Mouse (Mus musculus) heart, adult 8-10 months (tissue): Measurements from ENCODE around the gene Pls1. TPM values are rescaled to one million over a fixed set of nuclear protein-coding genes. Genes with fewer than 3 reads are reported as not detected.

Experiments used
- DNase-seq: peaks from one replicate; pipeline ENCODE4 v3.0.0; 2022; ENCODE audit warnings: low spot score
- total RNA-seq, 4 experiments: library from RNA; stranded (reverse); gene quantifications; 2 replicates each; pipeline ENCODE4 v1.2.4; 2022

Pls1 gene
- total RNA-seq = under 1 TPM; 0.13 to 0.98 (median 0.63) TPM

GRCm38 (mm10) chr9:95844825-95845460, at the start of gene Pls1:
Gene Pls1, minus strand, starts transcription at chr9:95845311.
- DNase-seq = peak; percentile 15

DNA sequence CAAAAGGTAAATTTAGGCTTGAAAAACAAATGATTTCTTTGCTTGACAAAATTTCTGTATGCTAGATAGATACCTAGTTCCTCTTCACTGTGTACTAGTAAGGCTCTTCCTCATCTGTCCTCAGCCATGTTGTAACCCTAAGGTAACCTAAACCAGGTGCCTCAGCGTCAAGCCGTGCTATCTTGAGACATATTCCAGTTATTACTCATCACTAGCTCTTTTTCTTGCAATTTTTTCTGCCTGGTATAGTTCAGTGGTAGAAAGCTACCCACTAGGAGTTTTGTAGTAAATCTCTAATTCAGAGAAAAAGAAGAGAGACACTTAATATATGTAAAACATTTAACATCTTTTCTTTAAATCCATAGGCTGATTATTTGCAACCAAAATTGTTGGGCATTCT, 37.6 kb upstream of the Pls1 start:
- DNase-seq = no peak

GRCm38 (mm10) chr9:95878246-95878645, 33.1 kb upstream of the Pls1 start:
- DNase-seq = no peak

DNA sequence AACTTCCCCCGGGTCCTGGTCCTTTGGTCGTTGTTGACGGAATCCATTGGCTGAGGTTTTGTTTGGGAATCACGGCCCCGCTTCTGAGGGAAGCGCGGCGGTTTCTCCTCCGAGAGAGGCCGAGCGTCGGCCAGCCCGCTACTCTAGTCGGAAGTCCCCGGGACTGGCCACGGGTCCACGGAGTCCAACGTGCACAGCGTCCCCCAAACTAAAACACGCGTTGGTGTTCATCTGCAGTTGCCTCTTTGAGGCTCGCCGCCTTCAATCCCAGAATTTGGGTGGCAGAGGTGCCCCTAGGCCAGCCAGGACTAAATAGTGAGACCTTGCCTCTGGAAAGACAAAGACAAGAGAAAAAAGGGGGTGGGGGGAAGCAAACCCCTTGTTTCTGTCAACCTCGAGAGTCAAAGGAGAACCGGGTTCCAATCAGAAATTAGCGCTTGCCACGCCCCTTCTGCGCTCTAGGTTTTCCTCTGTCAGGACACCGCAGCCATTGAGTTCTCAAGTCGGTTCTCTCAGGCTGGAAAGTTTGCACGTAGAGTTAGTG, 13.0 kb upstream of the Pls1 start:
- DNase-seq = no peak

DNA sequence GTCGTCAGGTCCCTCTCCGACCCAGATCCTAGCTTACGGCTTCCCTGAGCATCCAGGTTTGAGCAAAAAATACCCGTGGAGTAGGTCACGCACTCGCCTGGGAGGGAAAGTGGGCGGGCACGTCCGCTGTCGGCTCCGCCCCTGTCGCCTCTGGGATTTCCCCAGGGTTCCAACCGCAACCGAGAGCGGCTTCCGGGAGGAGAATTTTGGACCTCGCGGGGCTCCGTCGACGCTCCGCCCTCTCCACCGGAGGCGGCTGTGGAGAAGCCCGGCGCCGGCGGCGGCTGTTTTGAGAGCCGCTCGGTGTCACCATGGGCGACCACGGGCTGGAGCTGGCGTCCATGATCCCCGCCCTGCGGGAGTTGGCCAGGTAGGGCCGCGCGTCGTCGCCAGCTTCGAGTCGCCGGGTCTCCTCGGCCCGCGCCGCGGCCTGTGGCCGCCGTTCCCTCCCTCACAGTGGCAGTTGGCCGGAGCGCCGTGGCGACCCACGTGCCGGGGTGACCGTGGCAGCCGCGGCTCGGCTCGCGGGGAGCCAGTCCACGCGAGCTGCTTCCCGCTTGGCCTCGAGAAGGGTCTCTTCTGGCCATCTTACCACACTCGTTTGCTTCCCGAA, 12.4 kb upstream of the Pls1 start, which contains the start of gene Atr:
TSS of gene Atr (plus strand) at position 184 of the 613 bp plus-strand sequence.
- DNase-seq = peak; percentile 95

GRCm38 (mm10) chr9:95856004-95856403, 10.9 kb upstream of the Pls1 start:
- DNase-seq = peak; percentile 13

- no peak for DNase-seq
Observed at GRCm38 (mm10) chr9:95854891-95855290, 9.8 kb upstream of the Pls1 start.

- DNase-seq = peak; percentile 71
Observed at GRCm38 (mm10) chr9:95852896-95853295, 7.8 kb upstream of the Pls1 start.

DNA sequence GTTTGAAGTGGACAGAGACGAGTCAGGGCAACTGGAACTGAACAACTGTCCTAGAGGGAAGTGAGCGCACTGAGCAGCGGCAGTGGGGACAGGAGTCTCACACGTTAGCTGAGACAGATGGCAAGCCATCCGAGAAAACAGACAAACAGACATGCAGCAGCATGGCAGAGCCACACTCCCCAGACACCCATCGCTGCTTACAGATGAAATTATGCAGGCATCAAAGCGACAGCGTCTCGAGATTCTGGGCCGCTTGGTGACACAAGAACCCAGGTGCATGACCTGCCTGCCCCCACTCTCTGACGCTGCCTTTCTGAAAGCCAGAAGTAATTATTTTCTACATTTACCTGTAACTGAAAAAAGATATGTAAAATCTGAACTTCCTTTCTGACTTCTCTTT, 6.6 kb upstream of the Pls1 start:
- DNase-seq = no peak

DNA sequence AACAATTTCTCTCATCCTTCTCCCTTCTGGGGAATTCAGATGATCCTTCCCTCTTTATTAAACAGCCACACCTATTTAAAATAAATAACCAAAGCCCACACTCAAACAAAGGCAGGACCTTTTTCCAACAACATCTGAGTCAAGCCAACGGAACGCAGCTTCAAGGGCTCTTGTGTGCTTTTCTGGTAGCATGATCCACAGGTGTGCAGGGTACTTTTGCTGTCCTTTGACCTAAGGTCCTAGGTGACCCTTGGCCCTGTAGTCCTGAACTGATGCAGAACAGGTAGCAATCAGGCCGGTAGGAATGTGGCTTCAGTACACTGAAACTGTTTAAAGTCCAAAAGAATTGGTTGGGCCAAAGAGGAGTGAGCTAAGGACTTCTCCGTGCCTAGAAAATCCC, 600 bp upstream of the Pls1 start:
- DNase-seq = no peak

DNA sequence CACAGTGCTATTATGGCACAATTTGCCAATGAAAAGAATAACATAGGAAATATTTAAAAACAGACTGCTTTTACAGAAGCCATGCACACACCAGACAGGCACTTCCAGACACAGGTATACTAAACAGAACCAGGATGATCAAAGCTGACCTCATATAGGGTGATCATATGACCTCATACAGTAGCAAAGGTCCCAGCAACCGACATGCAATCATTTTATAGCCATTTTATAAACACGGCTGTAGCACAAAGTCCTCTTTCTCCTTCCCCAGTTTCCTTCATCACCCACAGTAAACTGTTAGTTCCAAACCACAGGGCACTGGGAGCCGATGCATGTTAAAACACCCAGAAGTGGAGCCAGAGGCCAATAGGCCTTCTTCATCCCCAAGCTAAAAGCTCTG, 5.7 kb downstream of the Pls1 start:
- DNase-seq = no peak

DNA sequence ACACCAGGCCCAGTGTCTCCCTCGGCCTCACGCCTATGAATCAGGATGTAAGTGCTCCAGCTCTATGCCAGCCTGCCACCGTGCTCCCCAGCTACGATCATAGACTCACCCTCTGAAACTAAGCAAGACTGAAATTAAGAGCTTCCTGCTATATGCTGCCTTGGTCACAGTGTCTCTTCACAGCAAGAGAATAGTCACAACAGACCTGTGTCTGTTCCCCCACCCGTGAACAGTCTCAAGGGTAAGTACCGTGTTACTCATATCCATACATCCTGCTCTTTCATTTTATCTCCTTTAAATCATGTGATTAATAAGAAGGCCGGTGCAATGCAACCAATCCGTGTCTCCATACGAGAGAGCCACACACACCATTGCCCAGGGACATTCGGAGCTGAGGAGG, 9.4 kb downstream of the Pls1 start:
- no peak for DNase-seq

- no peak for DNase-seq
Observed at GRCm38 (mm10) chr9:95834799-95835198, 10.3 kb downstream of the Pls1 start.

DNA sequence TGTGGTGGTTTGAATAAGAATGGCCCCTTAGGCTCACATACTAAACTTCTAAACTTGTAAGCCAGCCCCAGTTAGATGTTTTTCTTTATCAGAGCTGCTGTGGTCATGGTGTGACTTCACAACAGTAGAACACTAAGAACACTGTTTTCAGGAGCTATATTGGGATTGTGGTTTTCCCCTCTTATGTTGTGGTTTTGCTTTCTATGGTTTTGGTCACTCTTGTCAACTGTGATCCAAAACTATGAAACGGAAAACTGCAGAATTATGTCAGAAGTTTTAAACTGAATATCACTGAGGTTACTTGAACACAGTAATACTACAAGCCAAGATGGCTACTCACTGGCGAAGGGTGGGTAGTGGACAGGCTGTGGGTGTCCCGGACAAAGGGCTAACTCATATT, 12.4 kb downstream of the Pls1 start:
- DNase-seq = no peak

DNA sequence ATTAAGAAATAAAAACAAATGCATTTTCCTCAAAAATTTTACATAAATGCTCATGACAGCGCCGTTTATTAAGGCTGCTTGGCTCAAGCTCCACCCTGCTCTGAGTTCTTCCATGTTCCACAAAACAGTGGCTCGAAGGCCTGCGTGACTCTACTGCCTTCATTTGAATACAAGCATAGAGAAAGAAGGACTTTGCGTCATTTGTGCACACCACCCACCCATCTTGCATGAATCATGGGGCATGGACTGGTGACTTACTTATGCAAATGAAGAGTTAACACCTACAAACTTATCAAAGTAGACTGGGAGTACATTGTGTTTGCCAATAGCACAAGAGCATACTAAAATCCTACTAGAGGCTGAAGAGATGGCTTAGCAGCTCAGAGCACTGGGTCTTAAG, 17.5 kb downstream of the Pls1 start:
- DNase-seq = no peak

- no peak for DNase-seq
Observed at GRCm38 (mm10) chr9:95822531-95822930, 22.6 kb downstream of the Pls1 start.

DNA sequence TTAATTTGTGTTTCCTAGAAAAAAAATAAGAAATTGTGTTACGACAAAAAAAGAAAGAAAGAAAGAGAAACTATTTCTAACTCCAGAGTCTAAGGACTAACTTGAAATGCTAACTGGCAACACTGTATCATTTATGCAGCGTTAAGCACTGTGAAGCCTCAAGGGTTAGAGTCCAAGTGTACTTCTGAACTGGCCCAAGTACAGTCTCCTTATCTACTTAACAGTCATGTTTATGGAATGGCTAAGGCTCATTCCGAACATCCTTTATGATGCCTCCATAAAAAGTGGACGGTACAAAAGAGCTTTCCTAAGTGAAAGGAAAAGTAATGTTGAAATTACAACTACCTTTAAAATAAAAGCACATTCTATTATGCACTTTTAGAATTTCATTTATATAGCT, 29.4 kb downstream of the Pls1 start:
- no peak for DNase-seq

DNA sequence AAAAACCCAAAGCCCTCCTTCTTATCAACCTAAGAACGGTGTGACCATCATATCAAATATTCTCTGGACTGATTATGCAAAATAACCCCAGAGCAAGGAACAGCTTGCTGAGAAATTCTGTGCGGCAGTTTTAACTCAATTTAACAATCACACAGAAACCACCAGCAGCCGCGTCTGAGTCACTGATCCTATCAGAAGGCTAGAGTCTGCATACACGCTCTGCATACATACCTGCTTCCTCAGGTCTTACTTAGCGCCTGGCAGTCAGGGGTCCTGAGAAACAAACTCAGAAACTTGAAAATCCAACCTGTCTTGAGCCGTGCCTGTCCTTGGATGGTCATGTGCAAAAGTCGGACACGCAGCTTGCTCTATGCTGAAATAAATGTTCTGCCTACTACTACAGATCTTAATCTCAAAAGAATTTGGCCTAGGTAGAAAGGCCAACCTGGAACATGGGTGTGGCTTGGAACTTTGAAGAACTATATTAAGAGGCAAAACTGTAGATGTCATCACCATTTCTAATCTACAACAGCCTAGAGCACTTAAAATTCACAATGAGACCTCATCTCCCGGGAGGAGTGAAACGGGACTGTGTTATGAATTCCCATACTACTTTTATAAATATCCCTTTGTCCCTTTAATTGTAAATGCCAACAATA, 30.0 kb downstream of the Pls1 start:
- DNase-seq = no peak

- no peak for DNase-seq
Observed at GRCm38 (mm10) chr9:95813721-95814531, 31.2 kb downstream of the Pls1 start.

DNA sequence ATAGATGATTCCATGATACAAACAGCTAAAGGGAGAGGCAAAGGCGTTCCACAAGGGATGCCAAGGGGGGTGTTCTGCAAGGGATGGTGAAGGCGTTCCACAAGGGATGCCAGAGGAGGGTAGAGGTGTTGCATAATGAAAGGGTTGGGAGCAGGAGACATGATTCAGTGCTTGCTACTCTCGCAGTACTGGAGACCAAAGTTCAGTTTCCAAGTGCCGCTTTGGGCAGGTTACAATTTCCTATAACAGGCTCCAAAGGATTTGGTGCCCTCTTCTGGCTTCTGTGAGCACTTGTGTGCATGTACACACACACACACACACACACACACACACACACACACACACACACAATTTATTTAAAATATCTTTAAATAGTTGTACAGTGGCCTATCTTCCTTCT, 33.3 kb downstream of the Pls1 start:
- no peak for DNase-seq

- DNase-seq = no peak
Observed at GRCm38 (mm10) chr9:95809596-95809995, 35.5 kb downstream of the Pls1 start.

- DNase-seq = peak; percentile 14
Observed at GRCm38 (mm10) chr9:95805449-95805848, 39.7 kb downstream of the Pls1 start.
